Mouse (Mus musculus): ENCODE data around the gene Slc47a2. TPM values are rescaled to one million over a fixed set of nuclear protein-coding genes. Genes with fewer than 3 reads are reported as not detected.
"Not testable (repeated sequence)": the region's sequence is repeated elsewhere in the genome, so short reads cannot be mapped to it uniquely, and the experiment has no call there.

Gene Slc47a2
- polyA plus RNA-seq, 1 experiment from 2014 or later = 0.24 TPM

DNA sequence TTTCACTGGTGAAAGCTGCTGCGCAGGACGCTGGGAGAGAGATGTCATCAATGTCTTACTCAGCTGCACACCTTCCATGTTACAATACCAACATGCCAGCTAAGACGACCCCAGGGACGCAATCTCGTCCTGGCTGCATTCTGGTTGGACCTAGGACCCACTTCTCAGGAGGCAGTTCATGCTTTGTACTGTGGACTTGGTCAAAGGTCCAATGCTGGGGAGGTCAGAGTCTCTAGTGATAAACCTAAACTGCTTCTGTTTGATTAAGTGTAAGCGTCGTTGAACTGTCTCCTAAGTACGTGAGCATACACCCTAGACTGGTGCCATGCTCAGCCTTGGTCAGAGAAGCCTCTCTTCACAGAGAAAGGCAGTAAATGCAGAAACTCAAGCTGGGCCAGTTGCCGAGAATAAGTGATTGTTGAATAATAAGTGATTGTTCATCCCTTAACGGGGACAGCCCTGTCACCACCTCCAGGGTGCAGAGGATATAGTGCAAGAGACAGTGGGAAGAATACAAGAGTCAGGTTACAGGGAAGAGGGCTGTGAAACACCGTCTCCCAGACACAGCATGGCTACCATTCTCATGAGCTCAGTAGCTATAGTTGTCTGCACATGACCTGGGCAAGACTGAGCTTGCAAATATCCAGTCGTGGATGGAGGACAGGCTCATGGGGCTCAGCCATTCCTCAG lies 23.3 kb downstream of the Slc47a2 start:
- WGBS = 30% methylated on average over 12 of the region's 12 CpGs
- Histone ChIP-seq H3K4me2 (ENCODE audit: low read depth, low read length) (peak overlapping the region; percentile 17), H3K4me1 (ENCODE audit: control insufficient read depth, insufficient read depth, low read length) (peaks cover 22% of the 10 kb centered on the region)

DNA sequence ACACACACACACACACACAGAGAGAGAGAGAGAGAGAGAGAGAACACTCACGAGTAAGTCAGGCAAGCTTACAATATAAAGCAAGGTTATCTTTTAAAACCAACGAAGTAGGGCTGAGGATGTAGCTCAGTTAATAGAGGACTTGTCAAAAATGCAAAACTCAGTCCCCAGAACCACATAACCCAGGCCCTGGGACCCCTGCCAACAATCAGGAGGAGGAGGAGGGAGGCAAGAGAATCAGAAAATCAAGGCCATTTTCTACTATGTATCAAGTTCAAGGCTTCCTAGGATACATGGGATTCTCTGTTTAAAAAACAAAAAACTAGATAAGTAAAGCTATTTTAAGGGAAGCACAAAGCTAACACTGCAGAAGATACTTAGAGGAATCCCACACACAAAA lies 25.8 kb downstream of the Slc47a2 start:
- Histone ChIP-seq H3K9me3 (replicated peaks; ENCODE audit: control insufficient read depth, low read length) (no peaks in the 10 kb centered on the region), H3K4me3 (ENCODE audit: low read length) (no peak overlapping the region), H3K27ac (ENCODE audit: low read length) (no peak overlapping the region), H3K4me2 (ENCODE audit: low read depth, low read length) (no peak overlapping the region), H3K36me3 (ENCODE audit: control insufficient read depth, insufficient read depth) (no peaks in the 10 kb centered on the region), H3K27me3 (ENCODE audit: control insufficient read depth, insufficient read depth, low read length) (no peaks in the 10 kb centered on the region), H3K4me1 (ENCODE audit: control insufficient read depth, insufficient read depth, low read length) (peaks cover 22% of the 10 kb centered on the region), H3K9ac (ENCODE audit: low read length) (no peak overlapping the region)
- 34% methylated on average over 2 of the region's 2 CpGs for WGBS
- ATAC-seq (replicated peaks; ENCODE audit: extremely low read depth, insufficient read depth, low FRiP score) = no peak

More for the DNA sequence above, 23.3 kb downstream of the Slc47a2 start:
- peak overlapping the region; percentile 88 for H3K27ac ChIP-seq (ENCODE audit: low read length)
- ATAC-seq (replicated peaks; ENCODE audit: extremely low read depth, insufficient read depth, low FRiP score) = peak; percentile 95
- no peak overlapping the region for H3K4me3 ChIP-seq (ENCODE audit: low read length)
- no peaks in the 10 kb centered on the region for H3K36me3 ChIP-seq (ENCODE audit: control insufficient read depth, insufficient read depth)
- no peaks in the 10 kb centered on the region for H3K9me3 ChIP-seq (replicated peaks; ENCODE audit: control insufficient read depth, low read length)
- no peak overlapping the region for H3K9ac ChIP-seq (ENCODE audit: low read length)
- H3K27me3 ChIP-seq (ENCODE audit: control insufficient read depth, insufficient read depth, low read length) = no peaks in the 10 kb centered on the region

DNA sequence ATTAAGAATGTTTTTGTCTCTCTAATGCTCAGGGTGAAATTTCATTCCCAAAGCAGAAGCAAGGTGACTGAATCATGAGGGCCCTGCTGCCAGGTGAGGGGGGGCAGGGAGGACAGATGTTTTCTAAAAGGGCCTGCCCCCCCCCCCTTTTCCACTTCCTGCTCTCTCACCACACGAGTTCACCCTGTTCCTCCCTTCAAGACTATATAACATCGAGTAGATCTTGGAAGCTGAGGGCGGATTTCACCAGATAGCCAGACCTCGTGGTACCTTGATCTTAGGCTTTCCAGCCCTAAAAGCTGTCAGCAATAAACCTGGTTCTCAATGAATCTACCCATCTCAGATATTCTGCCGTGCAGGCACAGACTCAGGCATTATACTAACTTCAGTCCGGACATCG lies 32.3 kb downstream of the Slc47a2 start:
- H3K36me3 ChIP-seq (ENCODE audit: control insufficient read depth, insufficient read depth) = no peaks in the 10 kb centered on the region
- no peaks in the 10 kb centered on the region for H3K27me3 ChIP-seq (ENCODE audit: control insufficient read depth, insufficient read depth, low read length)
- ATAC-seq (replicated peaks; ENCODE audit: extremely low read depth, insufficient read depth, low FRiP score) = no peak
- 64% methylated on average over 7 of the region's 7 CpGs for WGBS
- no peak overlapping the region for H3K4me3 ChIP-seq (ENCODE audit: low read length)
- H3K4me1 ChIP-seq (ENCODE audit: control insufficient read depth, insufficient read depth, low read length) = no peaks in the 10 kb centered on the region
- H3K27ac ChIP-seq (ENCODE audit: low read length) = no peak overlapping the region
- H3K9me3 ChIP-seq (replicated peaks; ENCODE audit: control insufficient read depth, low read length) = peaks cover 2% of the 10 kb centered on the region; the same call in 1 of the 2 replicates
- no peak overlapping the region for H3K4me2 ChIP-seq (ENCODE audit: low read depth, low read length)
- no peak overlapping the region for H3K9ac ChIP-seq (ENCODE audit: low read length)

DNA sequence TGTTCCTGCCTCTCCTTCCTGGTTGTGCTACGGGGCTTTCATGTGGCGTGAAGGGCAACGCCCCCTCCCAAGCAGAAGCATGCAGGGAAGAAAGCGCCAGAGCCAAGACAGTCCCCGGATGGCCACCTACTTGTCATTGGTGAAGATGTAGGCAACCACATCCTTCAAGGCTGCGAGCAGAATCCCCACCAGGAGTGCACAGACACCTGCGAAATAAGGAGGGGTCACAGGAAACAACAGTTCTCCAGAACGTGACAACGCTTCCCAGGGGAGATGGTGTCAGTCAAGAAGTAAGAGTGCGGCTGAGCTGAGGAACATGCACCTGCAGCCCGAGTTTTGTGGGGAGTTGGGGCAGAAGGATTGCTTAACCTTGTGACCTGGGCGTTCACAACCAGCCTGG lies 32.8 kb downstream of the Slc47a2 start:
- WGBS = 65% methylated on average over 12 of the region's 12 CpGs
- no peaks in the 10 kb centered on the region for H3K36me3 ChIP-seq (ENCODE audit: control insufficient read depth, insufficient read depth)
- ATAC-seq (replicated peaks; ENCODE audit: extremely low read depth, insufficient read depth, low FRiP score) = no peak; the same call in 1 of the 2 replicates
- H3K4me2 ChIP-seq (ENCODE audit: low read depth, low read length) = no peak overlapping the region
- no peak overlapping the region for H3K27ac ChIP-seq (ENCODE audit: low read length)
- peaks cover 2% of the 10 kb centered on the region; the same call in 1 of the 2 replicates for H3K9me3 ChIP-seq (replicated peaks; ENCODE audit: control insufficient read depth, low read length)
- no peak overlapping the region for H3K9ac ChIP-seq (ENCODE audit: low read length)
- H3K4me3 ChIP-seq (ENCODE audit: low read length) = no peak overlapping the region
- H3K4me1 ChIP-seq (ENCODE audit: control insufficient read depth, insufficient read depth, low read length) = no peaks in the 10 kb centered on the region
- H3K27me3 ChIP-seq (ENCODE audit: control insufficient read depth, insufficient read depth, low read length) = no peaks in the 10 kb centered on the region

DNA sequence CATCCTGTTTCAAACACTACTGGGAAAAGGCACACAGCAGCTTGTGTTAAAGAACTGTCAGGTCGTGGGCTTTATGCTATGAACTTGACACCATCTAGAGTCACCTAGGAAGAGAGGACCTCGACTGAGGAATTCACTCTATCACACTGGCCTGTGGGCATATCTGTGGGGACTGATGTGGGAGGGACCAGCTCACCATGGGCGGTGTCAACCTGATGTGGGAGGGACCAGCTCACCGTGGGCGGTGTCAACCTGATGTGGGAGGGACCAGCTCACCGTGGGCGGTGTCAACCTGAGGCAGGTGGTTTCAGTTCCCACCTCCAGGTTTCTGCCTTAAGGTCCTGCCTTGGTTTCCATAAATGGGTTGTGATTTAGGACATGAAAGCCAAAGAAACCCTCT lies 34.9 kb downstream of the Slc47a2 start:
- Histone ChIP-seq H3K9ac (ENCODE audit: low read length) (no peak overlapping the region), H3K4me3 (ENCODE audit: low read length) (no peak overlapping the region), H3K36me3 (ENCODE audit: control insufficient read depth, insufficient read depth) (no peaks in the 10 kb centered on the region), H3K27ac (ENCODE audit: low read length) (no peak overlapping the region), H3K4me1 (ENCODE audit: control insufficient read depth, insufficient read depth, low read length) (no peaks in the 10 kb centered on the region), H3K4me2 (ENCODE audit: low read depth, low read length) (no peak overlapping the region), H3K27me3 (ENCODE audit: control insufficient read depth, insufficient read depth, low read length) (no peaks in the 10 kb centered on the region), H3K9me3 (replicated peaks; ENCODE audit: control insufficient read depth, low read length) (peaks cover 2% of the 10 kb centered on the region; the same call in 1 of the 2 replicates)
- 32% methylated on average over 7 of the region's 7 CpGs for WGBS
- ATAC-seq (replicated peaks; ENCODE audit: extremely low read depth, insufficient read depth, low FRiP score) = no peak

DNA sequence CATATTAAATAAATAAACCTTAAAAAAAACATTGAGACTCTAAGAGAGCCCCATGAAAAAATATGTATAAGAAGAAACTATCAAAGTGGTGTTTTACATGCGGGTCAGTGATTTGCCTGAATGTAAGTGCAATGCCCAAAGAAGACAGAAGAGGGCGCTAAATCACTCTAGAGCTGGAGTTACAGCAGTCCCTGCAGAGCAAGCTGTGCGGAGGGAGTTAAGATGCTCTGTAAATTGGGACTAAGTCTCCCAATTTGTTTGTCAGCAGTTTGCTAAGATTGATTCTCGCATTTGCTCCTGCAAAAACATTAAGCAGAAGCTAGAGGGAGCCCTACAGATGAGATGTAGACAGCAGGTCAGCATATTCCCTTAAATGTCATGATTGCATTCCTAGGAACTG lies 37.3 kb downstream of the Slc47a2 start:
- Histone ChIP-seq H3K36me3 (ENCODE audit: control insufficient read depth, insufficient read depth) (no peaks in the 10 kb centered on the region), H3K4me1 (ENCODE audit: control insufficient read depth, insufficient read depth, low read length) (peaks cover 4% of the 10 kb centered on the region), H3K4me3 (ENCODE audit: low read length) (no peak overlapping the region), H3K9me3 (replicated peaks; ENCODE audit: control insufficient read depth, low read length) (peaks cover 2% of the 10 kb centered on the region; the same call in 1 of the 2 replicates), H3K4me2 (ENCODE audit: low read depth, low read length) (no peak overlapping the region), H3K9ac (ENCODE audit: low read length) (no peak overlapping the region), H3K27ac (ENCODE audit: low read length) (no peak overlapping the region), H3K27me3 (ENCODE audit: control insufficient read depth, insufficient read depth, low read length) (no peaks in the 10 kb centered on the region)
- 86% methylated on average over 4 of the region's 4 CpGs for WGBS
- ATAC-seq (replicated peaks; ENCODE audit: extremely low read depth, insufficient read depth, low FRiP score) = no peak

DNA sequence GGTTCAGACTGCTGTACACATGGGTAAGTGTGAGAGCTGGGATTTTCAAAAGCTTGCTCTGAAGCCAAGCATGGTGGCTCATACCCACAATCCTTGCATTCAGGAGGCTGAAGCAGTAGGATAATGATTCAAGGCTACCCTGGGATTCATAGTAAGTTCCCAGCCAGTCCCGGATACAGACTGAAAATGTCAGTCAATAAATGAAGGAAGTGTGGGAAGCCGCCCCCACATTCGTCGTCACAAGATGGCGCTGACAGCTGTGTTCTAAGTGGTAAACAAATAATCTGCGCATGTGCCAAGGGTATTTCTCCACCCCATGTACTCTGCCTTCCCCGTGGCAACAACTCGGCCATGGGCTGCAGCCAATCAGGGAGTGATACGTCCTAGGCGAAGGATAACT lies 38.1 kb downstream of the Slc47a2 start:
- not testable (repeated sequence) for H3K4me2 ChIP-seq (ENCODE audit: low read depth, low read length); ATAC-seq (replicated peaks; ENCODE audit: extremely low read depth, insufficient read depth, low FRiP score); H3K9ac ChIP-seq (ENCODE audit: low read length); H3K9me3 ChIP-seq (replicated peaks; ENCODE audit: control insufficient read depth, low read length); H3K27me3 ChIP-seq (ENCODE audit: control insufficient read depth, insufficient read depth, low read length); H3K36me3 ChIP-seq (ENCODE audit: control insufficient read depth, insufficient read depth); H3K27ac ChIP-seq (ENCODE audit: low read length); H3K4me3 ChIP-seq (ENCODE audit: low read length)
- 97% methylated on average over 6 of the region's 10 CpGs for WGBS
- H3K4me1 ChIP-seq (ENCODE audit: control insufficient read depth, insufficient read depth, low read length) = peaks cover 11% of the 10 kb centered on the region

DNA sequence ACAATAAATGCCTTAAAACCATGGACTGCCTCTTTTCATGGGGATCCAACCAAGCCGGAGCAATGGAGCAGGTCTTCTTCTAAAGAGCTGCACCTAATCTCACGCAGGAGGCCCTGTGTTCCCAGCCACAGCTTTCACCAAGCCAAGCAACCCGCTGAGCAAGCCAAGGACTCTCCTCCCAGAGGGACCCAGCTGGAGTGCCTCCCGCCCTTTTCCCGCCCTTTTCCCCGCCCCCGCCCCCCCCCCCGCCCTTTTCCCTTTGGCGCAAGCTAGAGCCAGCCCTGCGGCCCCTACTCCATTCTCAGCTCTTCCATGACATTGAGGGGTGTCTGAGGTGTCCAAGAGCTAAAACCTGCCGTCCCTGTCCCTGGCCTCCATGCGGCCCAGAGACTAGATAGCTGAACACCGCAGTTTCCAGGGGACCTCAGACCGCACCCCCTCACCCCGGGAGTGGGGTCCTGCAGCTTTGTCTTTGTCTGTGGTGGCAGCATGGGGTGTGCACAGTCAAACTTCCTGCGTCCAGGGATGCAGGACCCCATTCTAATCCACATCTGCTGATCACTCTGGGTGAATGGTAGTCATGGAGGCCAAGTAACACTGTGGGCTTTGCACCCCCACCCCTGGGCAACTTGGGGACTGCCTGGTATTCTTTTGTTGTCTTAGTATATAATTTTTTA lies 41.8 kb downstream of the Slc47a2 start:
- Histone ChIP-seq H3K9ac (ENCODE audit: low read length) (peak overlapping the region; percentile 66), H3K27me3 (ENCODE audit: control insufficient read depth, insufficient read depth, low read length) (no peaks in the 10 kb centered on the region), H3K27ac (ENCODE audit: low read length) (peak overlapping the region; percentile 34; the same call in 1 of the 2 replicates), H3K4me2 (ENCODE audit: low read depth, low read length) (peak overlapping the region; percentile 60), H3K9me3 (replicated peaks; ENCODE audit: control insufficient read depth, low read length) (peaks cover 2% of the 10 kb centered on the region; the same call in 1 of the 2 replicates), H3K4me3 (ENCODE audit: low read length) (peak overlapping the region; percentile 12), H3K36me3 (ENCODE audit: control insufficient read depth, insufficient read depth) (no peaks in the 10 kb centered on the region), H3K4me1 (ENCODE audit: control insufficient read depth, insufficient read depth, low read length) (peaks cover 15% of the 10 kb centered on the region)
- 26% methylated on average over 11 of the region's 16 CpGs for WGBS
- ATAC-seq (replicated peaks; ENCODE audit: extremely low read depth, insufficient read depth, low FRiP score) = peak; percentile 50

DNA sequence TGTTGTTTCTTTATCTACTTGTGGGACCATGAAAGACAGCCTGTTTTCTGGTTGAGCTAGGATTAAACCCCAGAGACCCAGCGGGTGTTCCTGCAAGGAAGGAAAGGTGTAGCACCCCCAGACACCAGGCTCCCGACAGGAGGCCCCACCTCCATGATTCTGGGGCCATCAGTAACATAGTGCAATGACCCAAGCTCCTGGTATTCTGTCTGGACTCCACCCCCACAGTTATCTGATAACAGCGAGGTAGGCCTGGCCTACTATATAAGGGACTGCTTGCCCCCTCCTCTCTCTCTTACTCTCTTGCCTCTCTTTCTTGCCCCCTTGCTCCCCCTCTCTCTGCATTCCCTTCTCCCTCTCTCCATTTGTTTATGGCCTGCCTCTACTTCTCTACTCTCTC lies 42.5 kb downstream of the Slc47a2 start:
- no peaks in the 10 kb centered on the region for H3K36me3 ChIP-seq (ENCODE audit: control insufficient read depth, insufficient read depth)
- no peak overlapping the region for H3K27ac ChIP-seq (ENCODE audit: low read length)
- peak overlapping the region; percentile 60 for H3K4me2 ChIP-seq (ENCODE audit: low read depth, low read length)
- no peak overlapping the region for H3K9ac ChIP-seq (ENCODE audit: low read length)
- 57% methylated on average over 3 of the region's 3 CpGs for WGBS
- H3K4me3 ChIP-seq (ENCODE audit: low read length) = no peak overlapping the region
- no peak for ATAC-seq (replicated peaks; ENCODE audit: extremely low read depth, insufficient read depth, low FRiP score)
- peaks cover 15% of the 10 kb centered on the region for H3K4me1 ChIP-seq (ENCODE audit: control insufficient read depth, insufficient read depth, low read length)
- 0 out of 2 replicates have a peak, but pooled peaks cover 3% of the 10 kb centered on the region for H3K9me3 ChIP-seq (replicated peaks; ENCODE audit: control insufficient read depth, low read length)
- no peaks in the 10 kb centered on the region for H3K27me3 ChIP-seq (ENCODE audit: control insufficient read depth, insufficient read depth, low read length)

Measured in heart, embryonic 16.5 days (tissue).